Mouse (Mus musculus) activated CD4-positive, CD25-positive, alpha-beta regulatory T cell, adult 4 months (primary cell): ENCODE data around the gene Spock1. TPM values are rescaled to one million over a fixed set of nuclear protein-coding genes. Genes with fewer than 3 reads are reported as not detected.
"Not testable (repeated sequence)": the region's sequence is repeated elsewhere in the genome, so short reads cannot be mapped to it uniquely, and the experiment has no call there.

ENCODE experiments used
- ATAC-seq: one replicate; pipeline ENCODE4 v1.8.0; 2017
- polyA plus RNA-seq, 2 experiments: library from polyadenylated mRNA; unstranded; fragments of 100-300 nt; shearing (Covaris generic); gene quantifications; one replicate each; pipeline ENCODE4 v1.2.1; 2017

Spock1 gene
- polyA plus RNA-seq, 2 experiments from 2014 or later, result 0.13 TPM; not detected in 1

- no peak for ATAC-seq
Observed at GRCm38 (mm10) chr13:57648784-57649183, 259.3 kb downstream of the Spock1 start.

- no peak for ATAC-seq
Observed at GRCm38 (mm10) chr13:57647456-57647855, 260.7 kb downstream of the Spock1 start.

GRCm38 (mm10) chr13:57643036-57643435, 265.1 kb downstream of the Spock1 start:
- no peak for ATAC-seq

GRCm38 (mm10) chr13:57641649-57642048, 266.5 kb downstream of the Spock1 start:
- no peak for ATAC-seq

- no peak for ATAC-seq
Observed at GRCm38 (mm10) chr13:57640968-57641367, 267.2 kb downstream of the Spock1 start.

GRCm38 (mm10) chr13:57638820-57639219, 269.3 kb downstream of the Spock1 start:
- ATAC-seq, result no peak

GRCm38 (mm10) chr13:57637606-57638132, 270.5 kb downstream of the Spock1 start:
- no peak for ATAC-seq

- no peak for ATAC-seq
Observed at GRCm38 (mm10) chr13:57637080-57637572, 271.0 kb downstream of the Spock1 start.

GRCm38 (mm10) chr13:57636196-57637015, 271.7 kb downstream of the Spock1 start:
- no peak for ATAC-seq

- no peak for ATAC-seq
Observed at GRCm38 (mm10) chr13:57630532-57630931, 277.6 kb downstream of the Spock1 start.

GRCm38 (mm10) chr13:57628218-57628617, 279.9 kb downstream of the Spock1 start:
- no peak for ATAC-seq

- no peak for ATAC-seq
Observed at GRCm38 (mm10) chr13:57626434-57626833, 281.7 kb downstream of the Spock1 start.

GRCm38 (mm10) chr13:57623909-57624481, 284.1 kb downstream of the Spock1 start:
- no peak for ATAC-seq

- no peak for ATAC-seq
Observed at GRCm38 (mm10) chr13:57619079-57619768, 288.9 kb downstream of the Spock1 start.

GRCm38 (mm10) chr13:57611326-57612171, 296.6 kb downstream of the Spock1 start:
- no peak for ATAC-seq

GRCm38 (mm10) chr13:57609946-57610345, 298.2 kb downstream of the Spock1 start:
- ATAC-seq, result no peak

- no peak for ATAC-seq
Observed at GRCm38 (mm10) chr13:57604437-57604836, 303.7 kb downstream of the Spock1 start.

- no peak for ATAC-seq
Observed at GRCm38 (mm10) chr13:57603226-57603625, 304.9 kb downstream of the Spock1 start.

GRCm38 (mm10) chr13:57595761-57596051, 312.4 kb downstream of the Spock1 start:
- ATAC-seq, result no peak

GRCm38 (mm10) chr13:57595032-57595760, 312.9 kb downstream of the Spock1 start:
- ATAC-seq, result no peak

GRCm38 (mm10) chr13:57589338-57589914, 318.7 kb downstream of the Spock1 start:
- ATAC-seq, result not testable (repeated sequence)
